Mouse (Mus musculus) embryonic fibroblast, embryonic 13.5 days (primary cell): ENCODE results near the gene Serpina3i.

Experiments used
- CTCF ChIP-seq: IDR thresholded peaks from 2 replicates; pipeline ENCODE4 v1.5.1; 2011; ENCODE audit warnings: mild to moderate bottlenecking, control low read depth, low read length, moderate library complexity, borderline replicate concordance; ENCODE audit not compliant: insufficient read depth
- POLR2A ChIP-seq: IDR thresholded peaks from 2 replicates; pipeline ENCODE4 v1.6.1; 2011; ENCODE audit warnings: low read depth, mild to moderate bottlenecking, control low read depth, low read length, moderate library complexity

DNA sequence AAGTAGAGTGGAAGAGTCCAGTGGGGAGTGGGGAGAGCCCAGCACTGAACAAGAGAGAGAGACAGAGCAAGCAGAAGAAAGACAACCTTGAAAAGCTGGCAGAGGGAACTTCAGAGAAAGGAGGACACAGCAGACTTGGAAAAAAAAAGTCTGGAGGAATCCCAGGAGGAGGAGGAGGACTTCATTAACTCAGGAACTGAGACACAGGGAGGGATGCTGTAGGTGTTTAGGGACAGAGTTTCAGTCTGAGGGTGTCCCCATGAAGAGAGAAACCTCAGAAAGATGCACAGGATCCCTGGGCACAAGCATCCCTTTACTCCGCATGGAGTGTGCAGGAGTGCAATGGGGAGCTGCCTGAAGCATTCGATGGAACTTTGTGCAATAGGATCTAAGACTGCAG lies 35.1 kb downstream of the Serpina3i start:
- TF ChIP-seq POLR2A (no peak), CTCF (no peak)
